Mouse (Mus musculus): ENCODE measurements around the gene Paics. TPM values are rescaled to one million over a fixed set of nuclear protein-coding genes. Genes with fewer than 3 reads are reported as not detected.
A peak's percentile ranks its signal among the peaks of the same experiment; 100 is the strongest.

Gene Paics
- polyA plus RNA-seq, 1 experiment from 2014 or later, result 484 TPM

DNA sequence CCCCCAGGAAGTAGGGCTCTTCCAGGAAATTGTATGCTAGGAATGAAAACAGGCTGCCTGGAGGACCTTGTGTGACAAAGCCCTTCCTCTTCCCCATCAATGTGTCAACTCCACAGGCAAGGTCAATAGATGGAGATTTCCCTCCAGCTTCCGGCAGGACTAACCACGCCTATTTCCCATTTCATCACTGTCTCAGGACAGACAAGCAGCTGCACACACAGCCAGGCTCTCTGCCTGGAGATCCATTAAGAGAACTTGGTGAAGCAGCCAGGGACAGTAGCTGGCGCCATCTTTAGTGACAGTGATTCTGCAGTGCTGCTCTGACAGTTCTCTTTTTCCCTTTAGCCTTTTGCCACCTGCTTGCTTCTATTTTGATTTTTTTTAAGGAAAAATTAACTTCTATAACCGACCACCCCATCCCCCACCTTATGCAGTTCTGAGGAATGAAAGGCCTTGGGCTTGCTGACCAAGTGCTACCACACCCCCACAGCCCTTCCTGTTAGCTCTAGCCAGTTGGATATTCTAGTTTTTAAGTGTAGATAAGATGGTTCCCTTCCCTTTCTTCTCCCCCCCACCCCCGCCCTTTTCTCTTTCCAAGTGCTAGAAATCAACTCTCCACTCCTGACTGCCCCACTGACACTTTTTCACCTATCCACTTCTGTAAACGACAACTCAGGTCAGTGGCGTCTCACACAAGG, 21.8 kb upstream of the Paics start:
- no peaks in the 10 kb centered on the region for H3K27me3 ChIP-seq (ENCODE audit: low read depth, poor library complexity, severe bottlenecking)
- H3K4me3 ChIP-seq, result no peak overlapping the region
- no peak overlapping the region for H3K27ac ChIP-seq (replicated peaks)
- no peak for DNase-seq (ENCODE audit: low spot score)
- H3K9me3 ChIP-seq (replicated peaks), result peaks cover 37% of the 10 kb centered on the region
- 88% methylated on average over 7 of the region's 7 CpGs for WGBS
- peaks cover 58% of the 10 kb centered on the region for H3K36me3 ChIP-seq
- H3K4me1 ChIP-seq, result 0 out of 2 replicates have a peak, but pooled peaks cover 3% of the 10 kb centered on the region

DNA sequence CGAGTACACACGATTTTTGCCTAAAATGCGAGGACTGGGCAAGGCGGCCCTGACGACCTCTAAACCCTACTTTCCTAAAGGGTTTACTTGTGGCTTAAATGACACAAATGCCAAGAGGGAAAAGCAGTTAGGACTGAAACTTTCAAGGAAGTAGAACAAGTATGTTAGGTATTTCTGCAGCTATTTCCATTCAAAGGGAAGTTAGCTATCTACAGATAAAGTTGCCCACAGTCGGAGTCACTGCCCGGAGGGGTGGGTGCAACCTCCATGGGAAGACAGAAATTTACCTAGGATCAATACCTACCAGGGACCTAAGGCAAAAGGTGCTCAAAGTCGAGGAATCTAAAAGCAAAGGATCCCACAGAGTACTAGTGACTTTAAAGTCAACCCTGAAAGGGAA, 11.4 kb upstream of the Paics start:
- Histone ChIP-seq H3K9me3 (replicated peaks) (peaks cover 19% of the 10 kb centered on the region), H3K27ac (replicated peaks) (no peak overlapping the region), H3K4me3 (no peak overlapping the region), H3K27me3 (ENCODE audit: low read depth, poor library complexity, severe bottlenecking) (no peaks in the 10 kb centered on the region), H3K4me1 (no peaks in the 10 kb centered on the region), H3K36me3 (peaks cover 47% of the 10 kb centered on the region)
- no peak for DNase-seq (ENCODE audit: low spot score)
- 97% methylated on average over 8 of the region's 8 CpGs for WGBS

DNA sequence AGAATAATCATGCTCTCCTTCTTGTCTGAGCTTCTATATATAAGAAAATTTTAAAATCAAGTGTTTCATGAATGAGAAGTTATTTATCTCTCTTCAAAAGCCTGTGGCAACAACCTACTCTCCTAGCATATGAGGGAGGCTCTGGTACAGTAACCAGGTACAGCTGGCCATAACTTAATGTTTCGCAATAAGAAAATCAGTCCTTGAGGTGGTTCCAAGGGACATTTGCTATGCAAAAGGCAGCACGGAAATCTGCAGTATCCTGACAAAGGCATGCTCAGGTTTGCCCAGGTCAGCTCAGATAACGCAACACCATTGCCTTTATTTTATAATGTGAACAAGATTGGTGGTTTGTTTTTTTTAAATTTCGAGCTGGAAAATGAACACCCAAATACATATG, 9.1 kb upstream of the Paics start:
- H3K36me3 ChIP-seq, result peaks cover 60% of the 10 kb centered on the region
- H3K27me3 ChIP-seq (ENCODE audit: low read depth, poor library complexity, severe bottlenecking), result no peaks in the 10 kb centered on the region
- DNase-seq (ENCODE audit: low spot score), result no peak
- peaks cover 19% of the 10 kb centered on the region for H3K9me3 ChIP-seq (replicated peaks)
- no peak overlapping the region for H3K27ac ChIP-seq (replicated peaks)
- 93% methylated on average over 4 of the region's 4 CpGs for WGBS
- no peak overlapping the region for H3K4me3 ChIP-seq
- H3K4me1 ChIP-seq, result no peaks in the 10 kb centered on the region; the same call in 1 of the 2 replicates

DNA sequence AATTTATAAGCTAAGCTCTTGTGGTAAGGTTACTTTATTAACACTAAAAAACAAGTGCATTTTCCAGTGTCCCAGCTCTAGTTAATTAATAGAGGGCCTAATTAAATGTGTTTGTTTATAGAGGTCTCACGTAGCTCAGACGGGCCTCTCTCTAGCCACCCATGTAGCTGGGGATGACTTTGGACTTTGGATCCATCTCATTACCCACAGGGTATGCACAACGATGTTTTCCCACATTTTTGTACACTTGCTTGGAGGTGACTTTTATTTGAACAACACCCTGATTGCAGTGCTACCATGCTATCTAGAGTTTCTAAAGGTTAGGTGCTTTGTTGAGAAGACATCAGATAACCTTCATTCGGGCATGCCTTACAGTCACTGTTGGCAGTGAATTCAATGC, 8.6 kb upstream of the Paics start:
- DNase-seq (ENCODE audit: low spot score), result no peak
- no peak overlapping the region for H3K27ac ChIP-seq (replicated peaks)
- peaks cover 19% of the 10 kb centered on the region for H3K9me3 ChIP-seq (replicated peaks)
- peaks cover 65% of the 10 kb centered on the region for H3K36me3 ChIP-seq
- 94% methylated on average over 4 of the region's 4 CpGs for WGBS
- no peaks in the 10 kb centered on the region; the same call in 1 of the 2 replicates for H3K4me1 ChIP-seq
- H3K27me3 ChIP-seq (ENCODE audit: low read depth, poor library complexity, severe bottlenecking), result no peaks in the 10 kb centered on the region
- no peak overlapping the region for H3K4me3 ChIP-seq

DNA sequence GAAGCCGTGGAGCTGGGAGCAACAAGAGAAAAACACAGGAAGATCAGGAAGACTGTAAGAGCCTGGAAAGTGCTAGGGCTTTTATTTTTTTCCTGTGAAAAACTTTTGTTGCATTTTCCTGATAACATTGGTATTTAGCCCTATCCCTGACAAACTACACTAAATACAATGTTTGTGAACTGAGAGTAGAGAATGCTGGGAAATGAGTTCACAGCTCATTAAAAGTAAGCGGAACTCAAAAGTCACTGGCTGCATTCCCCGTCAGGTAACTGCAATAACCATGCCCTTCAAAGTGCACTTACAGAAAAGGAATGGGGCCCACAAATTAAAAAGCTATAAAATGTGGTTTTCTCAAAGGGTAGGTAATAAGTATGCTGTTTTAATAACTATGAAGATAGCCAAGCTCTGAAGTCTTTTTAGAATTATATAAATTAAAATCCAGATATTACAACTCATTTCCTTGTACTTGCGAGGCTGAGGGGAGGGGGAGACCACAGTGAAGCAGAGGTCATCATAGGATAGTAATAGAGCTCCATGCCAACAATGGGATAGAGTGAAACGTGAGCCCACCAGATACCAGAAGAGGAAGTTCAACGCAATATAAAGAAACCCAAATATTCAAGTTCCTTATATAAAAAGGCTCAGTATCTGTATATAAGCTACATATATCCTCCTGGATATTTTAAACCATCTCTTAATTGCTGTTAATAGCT, 6.0 kb upstream of the Paics start:
- Histone ChIP-seq H3K9me3 (replicated peaks) (peaks cover 10% of the 10 kb centered on the region; the same call in 1 of the 2 replicates), H3K4me1 (peaks cover 18% of the 10 kb centered on the region), H3K27ac (replicated peaks) (no peak overlapping the region), H3K27me3 (ENCODE audit: low read depth, poor library complexity, severe bottlenecking) (no peaks in the 10 kb centered on the region), H3K36me3 (peaks cover 76% of the 10 kb centered on the region), H3K4me3 (no peak overlapping the region)
- DNase-seq (ENCODE audit: low spot score), result no peak
- 82% methylated on average over 6 of the region's 6 CpGs for WGBS

DNA sequence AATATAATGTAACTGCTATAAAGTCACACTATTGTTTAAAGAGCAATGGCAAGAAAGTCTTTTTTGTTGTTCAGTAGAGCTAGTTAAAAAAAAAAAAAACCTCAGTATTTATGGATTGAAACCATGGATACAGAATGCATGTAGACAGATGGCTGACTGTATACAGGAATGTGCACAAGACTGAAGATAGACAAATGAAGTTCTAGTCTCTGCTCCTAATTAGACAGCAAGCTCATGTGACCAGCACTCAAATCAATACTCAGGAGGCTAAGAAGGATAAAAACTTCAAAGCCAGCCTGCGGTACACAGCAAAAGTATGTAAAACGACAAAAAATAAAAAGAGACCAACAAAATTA, 5.5 kb upstream of the Paics start:
- WGBS, result 92% methylated on average over 2 of the region's 2 CpGs
- DNase-seq (ENCODE audit: low spot score), result no peak
- H3K27me3 ChIP-seq (ENCODE audit: low read depth, poor library complexity, severe bottlenecking), result no peaks in the 10 kb centered on the region
- H3K4me3 ChIP-seq, result no peak overlapping the region
- peaks cover 5% of the 10 kb centered on the region; the same call in 1 of the 2 replicates for H3K9me3 ChIP-seq (replicated peaks)
- H3K36me3 ChIP-seq, result peaks cover 71% of the 10 kb centered on the region
- H3K4me1 ChIP-seq, result peaks cover 21% of the 10 kb centered on the region
- H3K27ac ChIP-seq (replicated peaks), result no peak overlapping the region

DNA sequence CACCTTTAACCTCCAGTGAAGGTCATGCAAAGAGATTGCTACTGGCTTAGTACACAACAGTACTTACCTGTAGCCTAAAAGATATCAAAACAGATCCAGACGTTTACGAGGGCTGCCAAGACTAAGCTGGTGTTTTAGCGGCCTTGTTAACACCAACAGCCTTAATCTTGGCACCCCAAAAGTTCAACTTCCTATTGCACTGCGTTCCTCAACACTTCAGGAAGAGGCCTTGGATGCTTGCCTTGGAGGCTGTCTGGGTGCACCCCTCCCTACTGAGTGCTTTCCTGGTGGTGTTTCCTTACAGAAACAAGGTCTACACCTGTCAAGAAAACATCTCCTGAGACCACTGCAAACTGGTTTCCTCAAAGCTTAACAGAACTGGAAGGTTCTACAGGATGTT, 4.0 kb upstream of the Paics start:
- no peaks in the 10 kb centered on the region for H3K27me3 ChIP-seq (ENCODE audit: low read depth, poor library complexity, severe bottlenecking)
- WGBS, result 89% methylated on average over 4 of the region's 4 CpGs

DNA sequence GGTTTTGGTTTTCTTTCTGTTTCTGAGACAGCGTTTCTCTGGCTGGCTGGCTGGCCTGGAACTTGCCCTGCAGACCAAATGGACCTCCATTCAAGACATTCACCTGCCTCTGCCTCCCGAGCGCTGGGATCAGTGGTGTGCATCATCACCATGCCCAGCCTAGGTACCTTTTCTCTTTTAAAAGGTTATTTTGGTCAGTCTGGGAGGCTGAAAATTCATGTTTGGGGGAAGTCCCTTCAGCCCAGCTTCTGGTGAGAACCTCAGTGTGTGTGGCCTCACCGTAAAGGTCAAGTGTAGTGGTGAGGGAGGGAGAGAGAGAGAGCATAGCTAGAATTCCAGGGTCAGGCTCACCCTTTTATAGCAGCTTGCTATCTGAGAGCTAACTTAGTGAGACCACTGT, 3.3 kb upstream of the Paics start:
- Histone ChIP-seq H3K27ac (replicated peaks) (no peak overlapping the region), H3K27me3 (ENCODE audit: low read depth, poor library complexity, severe bottlenecking) (no peaks in the 10 kb centered on the region), H3K36me3 (peaks cover 51% of the 10 kb centered on the region), H3K4me1 (peaks cover 35% of the 10 kb centered on the region), H3K9me3 (replicated peaks) (0 out of 2 replicates have a peak, but pooled peaks cover 2% of the 10 kb centered on the region), H3K4me3 (no peak overlapping the region)
- WGBS, result 93% methylated on average over 4 of the region's 4 CpGs
- no peak for DNase-seq (ENCODE audit: low spot score)

More for the DNA sequence above, 4.0 kb upstream of the Paics start:
- H3K4me1 ChIP-seq, result peaks cover 29% of the 10 kb centered on the region
- peaks cover 56% of the 10 kb centered on the region for H3K36me3 ChIP-seq
- H3K27ac ChIP-seq (replicated peaks), result no peak overlapping the region
- 0 out of 2 replicates have a peak, but pooled peaks cover 2% of the 10 kb centered on the region for H3K9me3 ChIP-seq (replicated peaks)
- no peak overlapping the region for H3K4me3 ChIP-seq
- DNase-seq (ENCODE audit: low spot score), result no peak

DNA sequence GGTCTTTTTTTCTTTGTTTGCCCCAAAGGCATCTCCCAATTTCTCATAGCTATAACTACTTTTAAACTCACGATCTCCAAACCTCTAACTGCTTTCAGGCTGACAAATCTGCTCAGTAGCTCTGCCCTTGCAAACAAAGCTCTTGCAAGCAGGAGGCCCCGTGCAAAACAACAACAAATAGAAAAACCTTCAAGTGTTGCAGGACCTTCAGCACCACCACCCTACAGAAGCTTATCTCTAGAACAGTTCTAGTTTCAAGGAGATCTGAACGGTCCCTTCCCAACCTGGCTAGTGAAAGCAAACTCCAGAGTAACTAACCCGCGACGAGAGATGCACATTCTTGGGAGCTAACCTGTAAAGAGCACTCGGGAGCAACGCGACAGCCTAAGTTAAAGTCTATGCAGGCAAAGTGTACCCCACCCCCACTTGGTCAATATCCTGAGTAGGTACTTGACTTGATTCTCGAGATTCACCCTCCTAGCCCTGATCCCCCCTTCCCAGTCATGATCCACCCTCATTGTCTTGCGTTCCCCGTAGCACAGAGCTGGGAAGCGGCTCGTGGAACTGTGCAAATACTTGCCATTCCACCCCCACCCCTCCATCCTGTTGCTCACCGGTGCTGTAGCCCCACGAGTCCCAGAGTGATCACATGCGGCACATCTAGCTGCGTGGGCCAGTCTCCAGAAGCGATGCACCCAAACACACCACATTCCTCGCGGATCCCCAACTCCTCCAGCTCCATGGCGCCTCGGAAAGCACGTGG, 583 bp upstream of the Paics start:
- under 1% methylated on average over 24 of the region's 24 CpGs for WGBS
- peak overlapping the region; percentile 95 for H3K27ac ChIP-seq (replicated peaks)
- H3K36me3 ChIP-seq, result peaks cover 59% of the 10 kb centered on the region
- no peaks in the 10 kb centered on the region for H3K27me3 ChIP-seq (ENCODE audit: low read depth, poor library complexity, severe bottlenecking)
- no peaks in the 10 kb centered on the region for H3K9me3 ChIP-seq (replicated peaks)
- H3K4me1 ChIP-seq, result peaks cover 53% of the 10 kb centered on the region
- no peak for DNase-seq (ENCODE audit: low spot score)
- H3K4me3 ChIP-seq, result peak overlapping the region; percentile 84

DNA sequence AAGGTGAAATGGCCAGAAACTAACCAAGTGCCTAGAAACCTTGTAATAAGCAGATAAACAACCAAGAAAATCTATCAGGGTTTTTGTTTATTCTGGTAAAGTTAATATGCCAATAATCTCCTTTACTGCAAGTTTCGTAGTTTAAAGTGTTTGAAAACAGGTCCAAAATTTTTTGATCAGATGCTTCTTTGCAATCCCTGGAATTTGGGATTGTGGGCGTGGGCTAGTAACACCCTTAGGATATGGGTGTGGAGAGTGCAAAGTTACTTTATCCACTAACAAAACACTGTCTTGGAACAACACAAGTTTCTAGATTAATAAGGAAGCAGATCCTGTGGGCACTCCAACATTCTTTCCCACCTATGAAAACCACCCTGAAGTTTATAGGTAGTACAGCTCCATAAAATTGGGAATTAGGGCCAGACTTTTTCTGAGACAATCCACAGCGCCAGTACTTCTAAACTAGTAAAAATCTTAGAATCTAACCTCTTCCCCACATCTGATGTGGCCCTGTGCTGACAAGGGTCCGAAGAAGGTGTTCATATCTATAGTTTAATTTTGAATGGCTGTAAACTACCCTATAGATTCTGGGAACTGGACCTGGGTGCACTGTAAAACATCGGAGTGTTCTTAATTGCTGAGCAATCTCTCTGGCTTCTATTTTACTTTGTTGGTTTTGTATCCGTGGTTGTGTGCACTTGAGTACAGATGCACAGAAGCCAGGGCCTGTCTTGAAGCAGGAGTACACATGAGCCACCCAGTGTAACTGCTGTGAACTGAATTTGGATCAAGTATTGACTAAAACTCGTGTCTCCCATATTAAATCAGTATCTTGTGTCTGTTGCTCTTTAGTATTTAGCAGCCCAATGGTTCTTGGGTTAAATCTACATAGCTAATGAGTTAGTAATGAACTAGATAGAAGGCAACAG, 1.3 kb downstream of the Paics start:
- H3K4me1 ChIP-seq, result peaks cover 53% of the 10 kb centered on the region
- H3K4me3 ChIP-seq, result peak overlapping the region; percentile 84
- no peaks in the 10 kb centered on the region for H3K27me3 ChIP-seq (ENCODE audit: low read depth, poor library complexity, severe bottlenecking)
- DNase-seq (ENCODE audit: low spot score), result no peak
- H3K36me3 ChIP-seq, result peaks cover 60% of the 10 kb centered on the region
- H3K9me3 ChIP-seq (replicated peaks), result no peaks in the 10 kb centered on the region
- WGBS, result 27% methylated on average over 7 of the region's 7 CpGs
- peak overlapping the region; percentile 95 for H3K27ac ChIP-seq (replicated peaks)

DNA sequence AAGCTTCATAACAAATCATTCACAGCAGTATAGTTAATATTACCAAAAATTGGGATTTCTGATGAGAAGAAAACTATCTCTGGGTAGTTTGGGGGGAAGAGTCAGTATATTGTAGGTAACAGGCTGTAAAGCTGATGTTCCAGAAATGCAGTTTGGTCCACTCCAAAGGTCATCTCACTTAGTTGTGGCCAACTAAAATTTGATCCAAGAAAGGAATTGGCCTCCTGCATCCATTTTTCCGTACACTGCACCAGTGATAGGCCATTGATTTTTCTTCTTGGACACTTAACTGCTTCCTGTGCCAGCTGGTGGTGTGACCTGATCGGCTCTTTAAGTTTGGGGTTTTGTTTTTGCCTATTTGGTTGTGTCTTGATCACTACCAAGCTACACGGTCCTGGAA, 2.7 kb downstream of the Paics start:
- peaks cover 48% of the 10 kb centered on the region for H3K4me1 ChIP-seq
- no peak overlapping the region for H3K4me3 ChIP-seq
- 90% methylated on average over 3 of the region's 3 CpGs for WGBS
- no peak for DNase-seq (ENCODE audit: low spot score)
- no peaks in the 10 kb centered on the region for H3K27me3 ChIP-seq (ENCODE audit: low read depth, poor library complexity, severe bottlenecking)
- no peaks in the 10 kb centered on the region for H3K9me3 ChIP-seq (replicated peaks)
- peaks cover 60% of the 10 kb centered on the region for H3K36me3 ChIP-seq
- no peak overlapping the region for H3K27ac ChIP-seq (replicated peaks)

Measured in midbrain, embryonic 10.5 days (tissue).